Mouse (Mus musculus): ENCODE measurements around the gene 1700057G04Rik. TPM values are rescaled to one million over a fixed set of nuclear protein-coding genes. Genes with fewer than 3 reads are reported as not detected.

Gene 1700057G04Rik
- polyA plus RNA-seq, 1 experiment from 2014 or later: not detected

DNA sequence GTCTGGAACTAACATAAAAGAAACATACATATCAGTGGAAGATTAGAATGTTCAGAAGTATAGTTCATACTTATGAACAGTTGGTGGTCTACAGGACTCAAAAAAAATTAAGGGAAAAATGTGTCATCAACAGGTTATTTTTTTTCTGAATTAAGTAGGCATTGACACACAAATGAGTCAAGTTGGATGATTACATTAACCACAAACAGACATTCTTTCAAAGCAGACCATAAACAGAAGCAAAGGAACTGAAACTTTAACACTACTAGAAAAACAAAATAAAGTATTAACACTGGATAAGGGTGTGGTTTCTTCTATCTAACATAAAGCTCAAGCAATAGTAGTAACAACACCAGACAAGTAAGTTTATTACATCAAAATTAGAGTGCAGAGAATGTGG lies 59.7 kb downstream of the 1700057G04Rik start:
- no peak for ATAC-seq
- Histone ChIP-seq H3K4me2 (ENCODE audit: low read depth, low read length) (no peak overlapping the region), H3K27ac (ENCODE audit: low read length) (no peak overlapping the region), H3K9me3 (ENCODE audit: control insufficient read depth, low read length) (no peaks in the 10 kb centered on the region), H3K4me3 (ENCODE audit: low read length) (no peak overlapping the region), H3K36me3 (ENCODE audit: control insufficient read depth, insufficient read depth, low read length) (no peaks in the 10 kb centered on the region), H3K9ac (ENCODE audit: low read depth, low read length) (no peak overlapping the region), H3K27me3 (replicated peaks; ENCODE audit: control insufficient read depth, insufficient read depth, low read length) (no peaks in the 10 kb centered on the region), H3K4me1 (ENCODE audit: control insufficient read depth, insufficient read depth, low read length) (no peaks in the 10 kb centered on the region)

DNA sequence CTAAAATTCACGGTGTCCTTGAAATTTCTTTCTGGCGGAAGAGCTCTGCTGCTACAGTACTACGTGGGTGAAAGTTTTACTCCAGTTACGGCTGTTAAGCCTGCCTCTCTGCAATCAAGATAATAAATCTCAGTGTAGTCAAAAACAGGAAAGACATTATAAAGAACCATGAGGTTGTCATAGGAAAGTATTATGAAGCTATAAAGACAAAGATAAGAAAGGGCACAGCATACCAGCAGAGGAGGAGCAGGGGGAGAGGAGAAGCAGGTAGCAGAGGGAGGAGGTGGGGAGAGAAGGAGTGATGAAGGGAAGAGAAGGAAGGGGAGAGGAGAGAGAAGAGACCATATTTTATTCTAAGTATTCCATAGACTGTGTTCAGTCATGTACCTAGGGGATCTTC lies 64.7 kb downstream of the 1700057G04Rik start:
- Histone ChIP-seq H3K4me2 (ENCODE audit: low read depth, low read length) (no peak overlapping the region), H3K27ac (ENCODE audit: low read length) (no peak overlapping the region), H3K9me3 (ENCODE audit: control insufficient read depth, low read length) (no peaks in the 10 kb centered on the region), H3K4me3 (ENCODE audit: low read length) (no peak overlapping the region), H3K9ac (ENCODE audit: low read depth, low read length) (no peak overlapping the region), H3K4me1 (ENCODE audit: control insufficient read depth, insufficient read depth, low read length) (peaks cover 7% of the 10 kb centered on the region; the same call in 1 of the 2 replicates), H3K36me3 (ENCODE audit: control insufficient read depth, insufficient read depth, low read length) (no peaks in the 10 kb centered on the region), H3K27me3 (replicated peaks; ENCODE audit: control insufficient read depth, insufficient read depth, low read length) (no peaks in the 10 kb centered on the region)
- 39% methylated on average over 4 of the region's 4 CpGs for WGBS
- peak; percentile 85 for ATAC-seq

DNA sequence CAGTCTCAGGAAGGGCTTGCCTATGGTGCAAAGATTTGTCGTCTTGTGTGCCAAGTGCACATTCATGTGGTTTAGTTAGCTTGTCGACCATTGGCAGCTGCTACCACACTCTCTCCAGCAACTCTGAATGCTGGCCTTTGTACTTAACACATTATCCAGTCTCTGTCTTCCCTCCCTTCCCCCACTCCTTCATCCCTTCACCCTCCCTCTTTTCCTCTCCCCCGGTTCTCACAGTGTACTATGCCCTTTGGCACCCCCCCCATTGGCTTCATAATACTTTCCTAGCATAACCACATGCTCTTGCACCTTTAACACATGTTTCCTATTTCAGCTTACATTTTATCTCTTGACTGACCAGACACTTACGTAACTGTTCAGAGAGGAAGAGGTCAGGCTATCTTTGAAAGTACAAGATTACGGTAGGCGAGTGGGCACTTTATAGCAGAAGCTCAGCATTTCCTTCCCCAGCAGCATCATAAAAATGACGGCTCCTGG lies 65.6 kb downstream of the 1700057G04Rik start:
- Histone ChIP-seq H3K9me3 (ENCODE audit: control insufficient read depth, low read length) (no peaks in the 10 kb centered on the region), H3K27me3 (replicated peaks; ENCODE audit: control insufficient read depth, insufficient read depth, low read length) (no peaks in the 10 kb centered on the region), H3K27ac (ENCODE audit: low read length) (no peak overlapping the region), H3K9ac (ENCODE audit: low read depth, low read length) (no peak overlapping the region), H3K4me3 (ENCODE audit: low read length) (no peak overlapping the region), H3K4me2 (ENCODE audit: low read depth, low read length) (no peak overlapping the region), H3K4me1 (ENCODE audit: control insufficient read depth, insufficient read depth, low read length) (peaks cover 7% of the 10 kb centered on the region; the same call in 1 of the 2 replicates), H3K36me3 (ENCODE audit: control insufficient read depth, insufficient read depth, low read length) (no peaks in the 10 kb centered on the region)
- ATAC-seq: peak; percentile 72
- 48% methylated on average over 7 of the region's 7 CpGs for WGBS

DNA sequence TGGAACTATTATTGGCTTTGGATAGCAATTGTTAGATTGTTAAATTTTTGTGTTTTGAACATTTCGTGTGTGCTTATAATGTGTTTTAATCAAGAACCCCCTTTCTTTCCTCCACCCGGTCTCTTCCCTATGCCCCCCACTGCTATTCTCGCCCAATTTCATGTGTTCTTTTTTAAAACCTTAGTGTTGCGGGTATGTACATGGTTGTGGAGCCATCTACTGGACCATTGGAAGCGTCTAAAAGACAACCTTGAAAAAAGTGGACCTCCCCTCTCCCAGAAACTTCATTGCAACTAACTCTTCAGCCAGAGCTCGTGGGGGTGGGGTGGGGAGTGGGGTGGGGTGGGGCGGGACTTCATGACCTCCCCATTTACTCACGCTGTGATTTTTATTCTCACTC lies 66.2 kb downstream of the 1700057G04Rik start:
- WGBS: 66% methylated on average over 8 of the region's 8 CpGs

DNA sequence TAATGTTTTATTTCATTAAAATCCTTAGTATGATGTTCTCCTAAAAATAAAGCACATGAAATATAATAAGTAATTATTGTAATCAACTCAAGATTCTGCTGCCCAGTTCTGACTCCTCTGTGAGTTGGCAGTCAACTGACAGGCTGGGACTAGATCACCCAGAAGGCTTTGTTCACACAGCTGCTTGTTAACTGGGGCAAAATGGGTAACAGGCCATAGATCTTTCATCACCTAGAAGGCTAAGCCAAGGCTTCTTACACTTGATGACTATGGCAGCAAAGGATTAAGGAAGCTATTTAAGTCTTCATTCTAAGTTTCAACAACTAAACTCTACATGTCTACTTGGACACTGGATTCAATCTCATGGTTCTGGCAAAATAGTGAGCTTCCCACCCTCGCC lies 68.8 kb downstream of the 1700057G04Rik start:
- Histone ChIP-seq H3K9me3 (ENCODE audit: control insufficient read depth, low read length) (no peaks in the 10 kb centered on the region), H3K9ac (ENCODE audit: low read depth, low read length) (no peak overlapping the region), H3K4me1 (ENCODE audit: control insufficient read depth, insufficient read depth, low read length) (peaks cover 7% of the 10 kb centered on the region; the same call in 1 of the 2 replicates), H3K36me3 (ENCODE audit: control insufficient read depth, insufficient read depth, low read length) (no peaks in the 10 kb centered on the region), H3K27ac (ENCODE audit: low read length) (no peak overlapping the region), H3K27me3 (replicated peaks; ENCODE audit: control insufficient read depth, insufficient read depth, low read length) (no peaks in the 10 kb centered on the region), H3K4me2 (ENCODE audit: low read depth, low read length) (no peak overlapping the region), H3K4me3 (ENCODE audit: low read length) (no peak overlapping the region)
- WGBS: 87% methylated on average over 1 of the region's 1 CpGs
- ATAC-seq: no peak

More for the DNA sequence above, 66.2 kb downstream of the 1700057G04Rik start:
- H3K4me1 ChIP-seq (ENCODE audit: control insufficient read depth, insufficient read depth, low read length): peaks cover 7% of the 10 kb centered on the region; the same call in 1 of the 2 replicates
- no peak overlapping the region for H3K27ac ChIP-seq (ENCODE audit: low read length)
- H3K36me3 ChIP-seq (ENCODE audit: control insufficient read depth, insufficient read depth, low read length): no peaks in the 10 kb centered on the region
- H3K4me2 ChIP-seq (ENCODE audit: low read depth, low read length): no peak overlapping the region
- no peak overlapping the region for H3K4me3 ChIP-seq (ENCODE audit: low read length)
- H3K9ac ChIP-seq (ENCODE audit: low read depth, low read length): no peak overlapping the region
- no peaks in the 10 kb centered on the region for H3K27me3 ChIP-seq (replicated peaks; ENCODE audit: control insufficient read depth, insufficient read depth, low read length)
- no peaks in the 10 kb centered on the region for H3K9me3 ChIP-seq (ENCODE audit: control insufficient read depth, low read length)
- ATAC-seq: no peak

DNA sequence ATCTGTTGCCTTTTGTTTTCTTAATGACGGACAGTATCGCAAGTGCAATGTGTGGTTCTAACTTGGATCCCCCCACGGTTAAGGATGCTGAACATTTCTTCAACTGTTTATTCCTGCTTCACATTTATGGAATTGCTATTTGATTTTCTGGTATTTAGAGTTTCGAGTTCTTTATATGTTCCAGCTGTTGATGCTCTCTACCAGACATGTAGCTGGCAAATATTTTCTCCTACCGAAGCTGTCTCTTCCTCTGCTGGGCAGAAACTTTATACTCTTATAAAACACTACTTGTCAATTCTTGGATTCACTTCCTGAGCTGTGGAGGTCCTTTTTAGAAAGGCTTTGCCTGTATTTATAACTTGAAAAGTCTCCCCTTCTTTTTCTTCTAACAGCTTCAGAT lies 70.1 kb downstream of the 1700057G04Rik start:
- no peak overlapping the region for H3K27ac ChIP-seq (ENCODE audit: low read length)
- no peaks in the 10 kb centered on the region for H3K27me3 ChIP-seq (replicated peaks; ENCODE audit: control insufficient read depth, insufficient read depth, low read length)
- no peak overlapping the region for H3K4me3 ChIP-seq (ENCODE audit: low read length)
- no peak overlapping the region for H3K4me2 ChIP-seq (ENCODE audit: low read depth, low read length)
- ATAC-seq: no peak
- H3K4me1 ChIP-seq (ENCODE audit: control insufficient read depth, insufficient read depth, low read length): peaks cover 6% of the 10 kb centered on the region; the same call in 1 of the 2 replicates
- no peak overlapping the region for H3K9ac ChIP-seq (ENCODE audit: low read depth, low read length)
- 57% methylated on average over 5 of the region's 5 CpGs for WGBS
- H3K9me3 ChIP-seq (ENCODE audit: control insufficient read depth, low read length): no peaks in the 10 kb centered on the region
- no peaks in the 10 kb centered on the region for H3K36me3 ChIP-seq (ENCODE audit: control insufficient read depth, insufficient read depth, low read length)

DNA sequence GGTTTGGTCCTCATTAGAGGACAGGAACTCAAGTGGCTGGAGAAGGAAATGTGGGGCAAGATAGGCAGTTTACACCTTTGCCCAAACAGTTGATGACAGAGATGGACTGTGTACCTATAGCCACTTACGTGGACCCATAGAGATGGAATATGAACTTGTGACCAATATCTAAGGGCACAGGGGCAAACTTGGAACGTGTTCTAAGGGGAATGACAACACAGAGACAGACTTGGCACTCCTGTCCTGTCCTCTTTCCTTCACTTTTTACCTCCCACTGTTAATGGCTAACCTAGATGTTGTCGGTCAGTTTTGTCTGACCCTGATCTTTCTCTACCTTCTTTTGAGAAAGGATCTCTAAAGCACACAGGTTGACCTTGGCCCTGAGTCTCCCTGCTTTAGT lies 74.2 kb downstream of the 1700057G04Rik start:
- H3K4me1 ChIP-seq (ENCODE audit: control insufficient read depth, insufficient read depth, low read length): no peaks in the 10 kb centered on the region
- no peak overlapping the region for H3K9ac ChIP-seq (ENCODE audit: low read depth, low read length)
- no peak overlapping the region for H3K27ac ChIP-seq (ENCODE audit: low read length)
- peak; percentile 40; the same call in 1 of the 2 replicates for ATAC-seq
- WGBS: 74% methylated on average over 3 of the region's 3 CpGs
- H3K4me3 ChIP-seq (ENCODE audit: low read length): no peak overlapping the region
- H3K36me3 ChIP-seq (ENCODE audit: control insufficient read depth, insufficient read depth, low read length): no peaks in the 10 kb centered on the region
- H3K9me3 ChIP-seq (ENCODE audit: control insufficient read depth, low read length): no peaks in the 10 kb centered on the region
- no peak overlapping the region for H3K4me2 ChIP-seq (ENCODE audit: low read depth, low read length)
- H3K27me3 ChIP-seq (replicated peaks; ENCODE audit: control insufficient read depth, insufficient read depth, low read length): no peaks in the 10 kb centered on the region

DNA sequence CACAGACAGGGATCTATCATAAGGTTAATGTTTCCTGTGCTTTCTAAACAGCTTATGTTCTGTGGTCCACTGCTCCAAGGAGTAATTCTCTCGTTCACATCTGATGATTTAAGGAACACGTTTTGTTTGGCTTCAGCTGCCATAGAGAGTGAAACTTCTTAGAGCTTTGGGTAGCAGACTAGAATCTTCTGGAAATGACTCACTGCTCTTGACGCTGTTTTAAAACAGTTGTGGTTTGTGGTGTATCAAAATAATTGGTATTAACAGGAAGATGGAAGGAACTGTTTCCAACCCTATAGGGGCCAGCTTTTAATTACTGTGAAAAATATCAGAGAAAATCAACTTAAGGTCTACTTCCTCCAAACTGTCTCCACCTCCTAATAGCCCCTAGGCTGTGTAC lies 75.2 kb downstream of the 1700057G04Rik start:
- H3K9ac ChIP-seq (ENCODE audit: low read depth, low read length): no peak overlapping the region
- H3K9me3 ChIP-seq (ENCODE audit: control insufficient read depth, low read length): no peaks in the 10 kb centered on the region
- H3K4me1 ChIP-seq (ENCODE audit: control insufficient read depth, insufficient read depth, low read length): no peaks in the 10 kb centered on the region
- ATAC-seq: no peak
- H3K27ac ChIP-seq (ENCODE audit: low read length): no peak overlapping the region
- H3K4me3 ChIP-seq (ENCODE audit: low read length): no peak overlapping the region
- H3K4me2 ChIP-seq (ENCODE audit: low read depth, low read length): no peak overlapping the region
- H3K27me3 ChIP-seq (replicated peaks; ENCODE audit: control insufficient read depth, insufficient read depth, low read length): no peaks in the 10 kb centered on the region
- 55% methylated on average over 3 of the region's 3 CpGs for WGBS
- no peaks in the 10 kb centered on the region for H3K36me3 ChIP-seq (ENCODE audit: control insufficient read depth, insufficient read depth, low read length)

DNA sequence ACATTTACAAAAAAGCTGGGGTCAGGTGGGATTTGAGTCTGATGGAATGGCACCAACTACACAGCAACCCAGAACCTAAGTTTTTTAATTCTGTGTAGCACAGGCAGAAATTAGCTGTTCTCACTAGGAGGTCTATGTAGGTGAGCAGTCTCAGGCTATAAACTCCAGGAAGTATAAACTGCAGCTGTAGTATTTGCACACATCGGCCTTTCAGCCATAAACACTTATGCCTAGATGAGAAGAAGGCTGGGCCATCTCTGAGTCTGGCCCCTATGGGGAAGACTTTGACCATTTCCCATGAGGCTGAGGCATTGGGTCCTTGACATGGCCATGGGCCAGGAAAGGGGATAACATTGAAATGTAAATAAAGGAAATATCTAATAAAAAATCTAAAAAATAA lies 76.7 kb downstream of the 1700057G04Rik start:
- WGBS: 53% methylated on average over 1 of the region's 1 CpGs
- Histone ChIP-seq H3K9me3 (ENCODE audit: control insufficient read depth, low read length) (no peaks in the 10 kb centered on the region), H3K27ac (ENCODE audit: low read length) (no peak overlapping the region), H3K4me1 (ENCODE audit: control insufficient read depth, insufficient read depth, low read length) (no peaks in the 10 kb centered on the region), H3K4me3 (ENCODE audit: low read length) (no peak overlapping the region), H3K27me3 (replicated peaks; ENCODE audit: control insufficient read depth, insufficient read depth, low read length) (no peaks in the 10 kb centered on the region), H3K36me3 (ENCODE audit: control insufficient read depth, insufficient read depth, low read length) (no peaks in the 10 kb centered on the region), H3K4me2 (ENCODE audit: low read depth, low read length) (no peak overlapping the region), H3K9ac (ENCODE audit: low read depth, low read length) (no peak overlapping the region)
- peak; percentile 59 for ATAC-seq

DNA sequence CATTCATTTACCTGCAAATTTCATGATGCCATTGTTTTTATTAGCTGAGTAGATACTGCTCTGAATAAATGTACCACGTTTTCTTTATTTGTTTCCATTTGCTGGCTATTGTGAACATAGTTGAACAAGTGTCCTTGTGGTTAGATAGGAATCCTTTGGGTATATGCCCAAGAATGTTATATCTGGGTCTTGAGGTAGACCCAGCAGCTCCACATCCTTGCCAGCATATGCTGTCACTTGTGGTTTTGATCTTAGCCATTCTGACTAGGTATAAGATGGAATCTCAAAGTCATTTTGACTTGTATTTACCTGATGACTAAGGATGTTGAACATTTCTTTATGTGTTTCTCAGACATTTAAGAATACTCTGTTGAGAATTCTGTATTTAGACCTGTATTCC lies 77.7 kb downstream of the 1700057G04Rik start:
- 72% methylated on average over 1 of the region's 1 CpGs for WGBS
- no peak overlapping the region for H3K4me2 ChIP-seq (ENCODE audit: low read depth, low read length)
- H3K9me3 ChIP-seq (ENCODE audit: control insufficient read depth, low read length): no peaks in the 10 kb centered on the region
- no peaks in the 10 kb centered on the region for H3K4me1 ChIP-seq (ENCODE audit: control insufficient read depth, insufficient read depth, low read length)
- no peaks in the 10 kb centered on the region for H3K27me3 ChIP-seq (replicated peaks; ENCODE audit: control insufficient read depth, insufficient read depth, low read length)
- ATAC-seq: no peak
- H3K27ac ChIP-seq (ENCODE audit: low read length): no peak overlapping the region
- H3K9ac ChIP-seq (ENCODE audit: low read depth, low read length): no peak overlapping the region
- H3K36me3 ChIP-seq (ENCODE audit: control insufficient read depth, insufficient read depth, low read length): no peaks in the 10 kb centered on the region
- no peak overlapping the region for H3K4me3 ChIP-seq (ENCODE audit: low read length)
